Mouse (Mus musculus): ENCODE data around the gene Mrpl34.

Mrpl34 gene

DNA sequence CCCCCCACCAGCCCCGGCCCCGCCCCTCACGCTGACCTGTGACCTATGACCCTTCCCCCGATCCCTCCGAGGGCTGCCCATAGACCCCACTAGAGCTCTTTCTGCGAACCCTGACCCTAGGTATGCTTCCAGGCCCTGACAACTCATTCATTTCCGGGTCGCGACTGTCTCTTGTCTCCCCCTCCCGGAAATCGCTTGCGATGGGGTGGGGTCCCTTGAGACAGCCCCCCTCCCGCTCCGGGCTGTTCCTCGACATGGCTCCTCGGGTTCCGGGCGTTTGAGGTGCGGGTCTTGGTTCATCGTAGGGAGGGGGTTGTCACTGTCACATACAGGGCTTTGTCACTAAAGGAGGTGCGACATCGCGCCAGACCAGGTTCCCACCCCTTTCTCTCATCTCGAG is 4.7 kb downstream of the Mrpl34 start:
- DNase-seq (ENCODE audit: low spot score in 2 of 2), result peak in 1 of 2 experiments; percentile 64

DNA sequence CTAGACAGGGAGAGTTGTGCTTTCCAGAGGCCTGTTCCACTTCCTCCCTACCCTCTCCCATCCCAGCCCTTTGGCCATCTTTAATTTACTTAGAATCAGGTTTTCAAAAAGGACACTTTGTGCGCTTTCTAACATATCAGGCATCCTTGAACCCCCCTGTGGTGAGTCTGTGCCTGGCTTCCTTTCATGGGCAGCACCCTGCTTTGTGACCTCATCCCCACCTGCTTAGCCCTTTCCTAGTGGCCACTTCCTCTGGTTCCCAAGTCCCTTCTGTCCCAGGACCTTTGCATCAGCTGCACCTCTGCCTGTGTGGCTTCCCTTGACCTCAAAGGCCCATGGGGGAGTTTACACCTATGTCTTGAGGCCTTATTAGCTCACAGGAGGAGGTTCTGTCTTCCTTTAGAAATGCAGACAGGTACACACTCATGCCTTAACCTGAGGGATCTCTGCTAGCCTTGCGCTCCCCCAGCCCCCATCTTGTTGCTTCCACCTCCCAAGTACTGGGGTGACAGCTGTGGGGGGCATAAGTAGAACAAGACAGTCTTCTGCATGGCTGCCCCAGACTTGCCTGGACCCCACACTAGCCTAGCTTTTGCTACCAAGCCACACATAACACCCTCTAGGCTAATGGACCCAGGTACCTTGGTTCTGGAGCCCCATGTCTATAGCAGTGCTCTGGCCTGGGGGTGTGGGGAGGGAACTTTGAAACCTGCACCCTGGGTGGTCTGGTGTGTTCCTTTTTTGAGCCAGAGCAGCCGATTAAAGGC is 5.6 kb downstream of the Mrpl34 start:
- DNase-seq (ENCODE audit: low spot score in 2 of 2), result no peak

DNA sequence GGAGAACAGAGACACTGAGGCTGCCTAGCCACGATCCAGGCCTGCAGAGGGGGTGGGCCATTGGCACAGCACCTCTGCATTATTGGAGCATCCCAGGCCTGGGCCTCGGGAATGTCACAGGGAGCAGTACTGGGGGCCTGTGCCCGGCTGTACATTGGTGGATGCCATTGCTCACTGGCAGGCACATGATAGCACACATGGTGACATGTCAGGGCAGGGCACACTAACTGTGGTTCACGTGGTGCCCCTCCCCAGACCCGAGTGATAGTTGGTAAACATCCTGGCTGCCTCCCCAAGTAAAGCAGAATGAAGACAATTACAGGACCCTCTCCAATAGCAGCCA is 6.1 kb downstream of the Mrpl34 start:
- DNase-seq (ENCODE audit: low spot score in 2 of 2), result no peak

GRCm38 (mm10) chr8:71471861-71472260 is 7.1 kb downstream of the Mrpl34 start:
- DNase-seq (ENCODE audit: low spot score in 2 of 2), result no peak

- DNase-seq (ENCODE audit: low spot score in 2 of 2), result no peak
These were observed 8.0 kb downstream of the Mrpl34 start for GRCm38 (mm10) chr8:71472601-71473386.

- DNase-seq (ENCODE audit: low spot score in 2 of 2), result no peak
These were observed 9.6 kb downstream of the Mrpl34 start for GRCm38 (mm10) chr8:71474344-71474743.

GRCm38 (mm10) chr8:71474785-71475701 is 10.3 kb downstream of the Mrpl34 start:
- no peak for DNase-seq (ENCODE audit: low spot score in 2 of 2)

DNA sequence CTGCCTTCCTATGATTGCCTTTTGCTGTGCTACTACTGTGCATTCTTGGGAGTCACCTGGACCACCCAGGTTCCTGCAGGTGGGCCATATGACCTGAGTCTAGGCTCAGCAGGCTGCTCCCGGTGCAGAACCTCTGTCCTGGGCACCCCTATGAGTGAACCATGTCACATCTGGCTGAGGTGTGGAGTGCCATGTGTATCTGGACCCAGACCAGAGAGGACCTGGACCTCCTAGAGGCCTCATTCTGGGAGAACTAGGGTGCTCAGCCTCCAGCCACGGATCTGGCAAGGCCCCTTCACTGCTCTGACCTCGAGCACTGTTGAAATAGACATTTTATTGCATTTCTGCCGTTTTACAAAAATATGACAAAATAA is 10.9 kb downstream of the Mrpl34 start:
- DNase-seq (ENCODE audit: low spot score in 2 of 2), result no peak

DNA sequence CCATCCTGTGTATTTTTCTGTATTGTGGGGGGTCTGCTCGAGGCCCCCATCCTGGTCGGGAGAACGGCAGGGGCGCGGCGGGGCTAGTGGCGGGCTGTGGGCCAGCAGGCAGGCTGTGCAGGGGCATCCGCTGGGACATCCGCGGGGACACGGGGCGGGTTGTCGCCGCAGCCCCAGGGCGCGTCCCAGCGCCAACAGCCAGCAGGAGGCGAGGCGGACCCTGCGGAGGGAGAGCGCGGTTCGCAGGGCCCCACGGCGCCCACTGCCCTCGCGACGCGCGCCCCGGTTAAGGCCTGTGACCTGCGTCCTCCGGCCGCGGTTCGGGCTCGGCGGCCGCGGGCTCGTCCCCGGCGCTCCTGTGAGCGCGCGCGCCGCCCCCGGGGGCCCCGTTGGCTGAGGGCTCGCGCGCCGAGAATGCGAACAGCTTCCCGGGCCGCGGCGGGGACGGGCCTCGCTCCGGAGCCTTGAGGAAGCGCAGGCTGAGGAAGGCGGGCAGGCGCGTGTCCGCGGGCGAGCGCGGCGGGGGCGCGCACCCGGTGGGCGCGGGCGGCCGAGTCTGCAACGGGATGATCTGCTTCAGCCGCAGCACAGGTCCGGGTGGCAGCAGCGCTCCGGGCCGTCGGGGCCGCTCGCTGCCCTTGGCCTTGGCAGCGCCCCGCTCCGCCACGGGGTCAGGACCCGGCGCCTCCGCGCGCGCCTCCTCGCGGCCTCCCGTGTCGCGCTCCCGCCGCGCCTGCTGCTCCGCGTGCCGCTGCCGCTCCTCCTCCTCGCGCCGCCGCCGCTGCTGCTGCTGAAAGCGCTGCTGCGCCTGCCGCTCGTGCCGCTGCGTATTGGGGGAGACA is 11.6 kb downstream of the Mrpl34 start:
- DNase-seq (ENCODE audit: low spot score in 2 of 2), result peak in 1 of 2 experiments; percentile 75

DNA sequence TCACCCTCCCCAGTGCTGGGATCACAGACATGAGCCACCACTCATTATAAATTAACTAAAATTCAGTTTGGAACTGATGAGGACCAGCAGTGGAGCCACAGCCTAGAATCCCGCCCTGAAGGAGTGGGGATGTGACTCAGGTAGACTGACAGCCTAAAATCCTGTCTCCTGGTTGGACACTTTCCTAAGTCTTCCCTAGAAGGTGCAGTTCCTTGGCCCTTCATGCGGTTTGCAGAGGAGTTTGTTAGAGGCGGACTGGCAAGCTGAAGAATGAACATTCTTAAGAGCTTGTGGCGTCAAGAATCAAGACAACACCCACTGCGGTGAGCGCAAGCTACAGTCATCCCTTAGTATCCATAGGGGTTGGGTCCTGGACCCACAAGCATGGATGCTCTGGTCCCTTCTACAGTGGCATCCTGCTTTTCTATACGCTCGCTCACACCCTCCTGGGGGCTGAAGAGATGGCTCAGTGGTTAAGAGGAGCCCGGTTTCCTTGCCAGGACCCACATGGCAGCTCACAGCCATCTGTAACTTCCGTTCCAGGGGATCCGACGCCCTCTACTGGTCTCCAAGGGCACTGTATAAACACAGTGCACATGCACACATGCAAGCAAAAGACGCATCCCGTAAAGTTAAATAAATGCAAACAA is 12.6 kb downstream of the Mrpl34 start:
- no peak for DNase-seq (ENCODE audit: low spot score in 2 of 2)

GRCm38 (mm10) chr8:71478943-71479342 is 14.2 kb downstream of the Mrpl34 start:
- DNase-seq (ENCODE audit: low spot score in 2 of 2), result no peak

- no peak for DNase-seq (ENCODE audit: low spot score in 2 of 2)
These were observed 19.2 kb downstream of the Mrpl34 start for GRCm38 (mm10) chr8:71483932-71484331.

GRCm38 (mm10) chr8:71484736-71485135 is 20.0 kb downstream of the Mrpl34 start:
- no peak for DNase-seq (ENCODE audit: low spot score in 2 of 2)

GRCm38 (mm10) chr8:71485142-71486135 is 20.7 kb downstream of the Mrpl34 start, which contains the start of gene Ano8:
TSS of gene Ano8 (minus strand) at chr8:71485963.
- DNase-seq (ENCODE audit: low spot score in 2 of 2), result peak in 1 of 2 experiments; percentile 89

DNA sequence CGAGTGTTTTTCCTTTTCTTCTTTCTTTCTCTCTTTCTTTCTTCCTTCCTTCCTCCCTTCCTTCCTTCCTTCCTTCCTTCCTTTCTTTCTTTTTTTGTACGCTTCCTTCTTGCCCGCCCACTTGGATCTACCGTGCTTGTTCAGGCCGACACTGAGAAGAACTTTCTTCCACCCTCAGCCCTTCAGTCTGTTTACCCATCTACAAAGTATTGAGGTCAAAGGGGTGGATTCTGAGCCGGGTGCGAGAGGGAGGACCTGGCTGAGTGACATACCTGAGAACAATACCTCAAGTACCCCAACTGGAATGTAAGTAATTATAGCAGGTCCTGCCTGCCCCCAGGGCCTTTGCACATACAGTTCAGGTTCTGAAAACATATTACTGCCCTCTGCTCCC is 21.4 kb downstream of the Mrpl34 start:
- no peak for DNase-seq (ENCODE audit: low spot score in 2 of 2)

DNA sequence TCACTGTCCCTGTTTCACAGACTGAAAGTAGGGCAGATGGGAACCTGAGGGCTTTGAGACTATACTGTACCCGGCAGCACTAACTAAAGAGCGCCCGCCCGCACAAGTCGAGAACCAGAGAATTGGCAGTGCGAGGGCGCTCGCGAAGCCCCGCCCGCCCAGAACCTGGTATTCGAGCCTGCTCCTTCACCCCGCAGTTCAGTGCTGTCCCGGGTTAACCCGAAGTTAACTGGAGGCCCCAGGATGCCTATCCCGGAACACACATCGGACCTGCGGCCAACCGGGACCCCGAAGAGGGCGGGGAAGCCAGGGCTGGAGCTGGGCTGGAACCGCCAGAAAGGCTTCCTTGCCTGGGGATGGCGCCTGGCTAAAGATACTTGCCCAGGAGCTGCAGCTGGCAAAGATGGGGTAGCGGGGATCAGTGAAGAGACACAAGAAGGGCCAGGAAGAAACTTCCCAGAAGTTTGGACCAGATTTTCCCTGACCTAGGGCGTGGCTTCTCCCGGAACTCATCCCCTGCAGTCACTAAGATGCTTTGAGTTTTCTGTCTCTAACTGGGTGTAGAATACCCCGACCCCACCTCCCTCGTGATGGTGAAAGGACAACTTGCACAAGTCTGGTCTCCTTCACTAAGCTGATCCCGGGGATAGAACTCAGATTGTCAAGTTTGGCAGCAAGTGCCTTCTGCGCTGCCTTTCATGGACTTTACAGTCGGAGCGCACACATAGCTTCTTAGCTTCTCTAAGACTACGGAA is 23.1 kb downstream of the Mrpl34 start, which contains the start of gene Gtpbp3:
Gene Gtpbp3, plus strand, starts transcription at position 413 of the 755 bp plus-strand sequence.
- DNase-seq (ENCODE audit: low spot score in 2 of 2), result peak in 1 of 2 experiments; percentile 72

- peak; percentile 88 to 91 for DNase-seq (ENCODE audit: low spot score in 2 of 2)
These were observed 23.7 kb downstream of the Mrpl34 start for GRCm38 (mm10) chr8:71488454-71488853.

DNA sequence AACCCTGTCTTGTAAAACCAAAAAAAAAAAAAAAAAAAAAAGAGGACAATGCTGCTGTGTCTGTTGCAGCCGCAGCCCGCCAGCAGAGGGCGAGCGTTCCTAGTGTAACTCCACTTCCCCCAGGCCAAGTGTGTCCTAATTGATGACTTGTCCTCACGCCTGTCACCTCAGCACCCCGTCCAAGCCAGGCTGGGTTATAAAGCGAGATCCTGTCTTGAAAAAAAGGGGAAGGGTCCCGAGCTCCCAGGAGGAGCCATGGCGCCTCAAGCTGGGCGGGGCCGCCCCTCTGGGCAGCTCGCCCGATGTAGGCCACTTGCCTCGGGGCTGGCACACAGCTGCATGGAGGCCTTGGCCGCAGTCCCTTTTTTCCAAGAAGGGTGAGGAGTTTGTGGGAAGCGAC is 30.3 kb downstream of the Mrpl34 start:
- peak in 1 of 2 experiments; percentile 81 for DNase-seq (ENCODE audit: low spot score in 2 of 2)
